Mouse (Mus musculus): Measurements from ENCODE around the gene Fbn1.

GRCm38 (mm10) chr2:125380086-125380485 is 127.7 kb downstream of the Fbn1 start:
- no peak for TF ChIP-seq POLR2A (IDR thresholded peaks at IDR 0.05; ENCODE audit: low read depth, low read length)
- no peak for TF ChIP-seq CTCF (conservative IDR thresholded peaks at IDR 0.05; ENCODE audit: insufficient read depth, insufficient read length, low read depth, low read length)
